ENCODE assay signal across 15 mouse cellular contexts in genomic region chr13:29953417-29954045, GRCm38 (mm10). TPM values are rescaled to one million over a fixed set of nuclear protein-coding genes. Genes with fewer than 3 reads are reported as not detected.
DNase-seq lines count a peak whose midpoint lies in the region; ATAC-seq and TF ChIP-seq lines count a peak whose summit lies in the region.
"Had no signal": no experiment of that assay in that cellular context is flagged by ENCODE, and none has a peak within 500 bp of the region (broad histone marks: within the 10 kb centered on the region; RNA-seq: fewer than 3 reads in every experiment).

No protein-coding gene starts in this region.

- no peak overlapping the region for H3K4me2 ChIP-seq in forebrain, postnatal 0 days (ENCODE audit: low read depth)
- H3K4me2 ChIP-seq in forebrain, embryonic 15.5 days (replicated peaks), result no peak overlapping the region
- H3K4me2 ChIP-seq in lung, postnatal 0 days (replicated peaks; ENCODE audit: low read depth, low read length), result no peak overlapping the region
- H3K4me2 ChIP-seq: embryonic facial prominence, embryonic 15.5 days; neural tube, embryonic 13.5 days had no signal

- H3K36me3 ChIP-seq in forebrain, postnatal 0 days (ENCODE audit: insufficient read depth), result no peaks in the 10 kb centered on the region
- H3K36me3 ChIP-seq in forebrain, embryonic 15.5 days, result no peaks in the 10 kb centered on the region
- H3K36me3 ChIP-seq in kidney, adult 2 months (ENCODE audit: control insufficient read depth, insufficient read depth, low read length), result no peaks in the 10 kb centered on the region
- no peaks in the 10 kb centered on the region; the same call in 1 of the 2 replicates for H3K36me3 ChIP-seq in lung, postnatal 0 days (ENCODE audit: insufficient read depth, low read length)
- H3K36me3 ChIP-seq: neural tube, embryonic 13.5 days had no signal

- no peak overlapping the region for H3K27ac ChIP-seq in forebrain, postnatal 0 days (ENCODE audit: low read depth, low read length)
- no peak overlapping the region for H3K27ac ChIP-seq in forebrain, embryonic 15.5 days (replicated peaks)
- no peak overlapping the region for H3K27ac ChIP-seq in kidney, adult 2 months (ENCODE audit: insufficient read depth, low read depth, low read length)
- H3K27ac ChIP-seq in lung, postnatal 0 days (ENCODE audit: low read length), result no peak overlapping the region
- H3K27ac ChIP-seq: embryonic facial prominence, embryonic 15.5 days; neural tube, embryonic 13.5 days had no signal

- H3K9me3 ChIP-seq in forebrain, postnatal 0 days (ENCODE audit: low read length), result no peaks in the 10 kb centered on the region
- H3K9me3 ChIP-seq in forebrain, embryonic 15.5 days, result no peaks in the 10 kb centered on the region
- no peaks in the 10 kb centered on the region for H3K9me3 ChIP-seq in lung, postnatal 0 days (ENCODE audit: low read length)
- H3K9me3 ChIP-seq: embryonic facial prominence, embryonic 15.5 days; neural tube, embryonic 13.5 days had no signal

- no peak for DNase-seq in forebrain, postnatal 0 days
- DNase-seq in kidney, adult 2 months, result peak; percentile 10
- DNase-seq in kidney, adult 8-10 months, result no peak
- no peak for DNase-seq in lung, postnatal 0 days (ENCODE audit: low spot score)
- no peak for DNase-seq in lung, postnatal 25 days (ENCODE audit: low spot score)
- no peak for DNase-seq in left cerebral cortex, postnatal 25 days (ENCODE audit: low spot score in 2 of 2)
- DNase-seq in thymus, postnatal 0 days (ENCODE audit: low spot score), result no peak
- DNase-seq: adrenal gland, postnatal 25 days; cerebellum, adult 9-11 months; lung, adult 2 months; right cerebral cortex, postnatal 4 days had no signal

- H3K9ac ChIP-seq in forebrain, postnatal 0 days, result no peak overlapping the region
- H3K9ac ChIP-seq in forebrain, embryonic 15.5 days (replicated peaks), result no peak overlapping the region
- H3K9ac ChIP-seq in lung, postnatal 0 days (replicated peaks; ENCODE audit: low read depth), result no peak overlapping the region
- H3K9ac ChIP-seq: embryonic facial prominence, embryonic 15.5 days; neural tube, embryonic 13.5 days had no signal

- ATAC-seq in forebrain, postnatal 0 days, result no peak
- ATAC-seq in forebrain, embryonic 15.5 days (replicated peaks), result no peak
- ATAC-seq in lung, postnatal 0 days, result no peak
- ATAC-seq: activated CD4-positive, CD25-positive, alpha-beta regulatory T cell, adult 4 months had no signal

- 0 out of 2 replicates have a peak, but pooled peaks have one; percentile 9 for TF ChIP-seq CTCF in forebrain, postnatal 0 days (IDR thresholded peaks at IDR 0.05; ENCODE audit: low read depth)
- 0 out of 2 replicates have a peak, but pooled peaks have one; percentile 21 for TF ChIP-seq CTCF in kidney, adult 2 months (conservative IDR thresholded peaks at IDR 0.05; ENCODE audit: insufficient read depth, insufficient read length, low read depth, low read length)
- TF ChIP-seq CTCF in lung, postnatal 0 days (IDR thresholded peaks at IDR 0.05), result 0 out of 2 replicates have a peak, but pooled peaks have one; percentile 13

- intact Hi-C loops in left cerebral cortex, postnatal 25 days (cut with DNase I), result no loop called here

- no peaks in the 10 kb centered on the region for H3K27me3 ChIP-seq in forebrain, postnatal 0 days (ENCODE audit: insufficient read depth, low read length)
- no peaks in the 10 kb centered on the region for H3K27me3 ChIP-seq in forebrain, embryonic 15.5 days
- no peaks in the 10 kb centered on the region for H3K27me3 ChIP-seq in kidney, adult 2 months (replicated peaks; ENCODE audit: control insufficient read depth, insufficient read depth, low read length)
- H3K27me3 ChIP-seq in lung, postnatal 0 days (replicated peaks; ENCODE audit: insufficient read depth, low read length), result no peaks in the 10 kb centered on the region
- H3K27me3 ChIP-seq: embryonic facial prominence, embryonic 15.5 days; neural tube, embryonic 13.5 days had no signal

- no peak for TF ChIP-seq POLR2A in kidney, adult 2 months (IDR thresholded peaks at IDR 0.05; ENCODE audit: low read depth, low read length)

- no peak for TF ChIP-seq EP300 in lung, postnatal 0 days (IDR thresholded peaks at IDR 0.05)

- 94% methylated on average over 4 of the region's 4 CpGs for WGBS in forebrain, postnatal 0 days
- 96% methylated on average over 4 of the region's 4 CpGs for WGBS in forebrain, embryonic 15.5 days
- WGBS in kidney, adult 2 months, result 87% methylated on average over 4 of the region's 4 CpGs
- WGBS in lung, postnatal 0 days, result 92% methylated on average over 4 of the region's 4 CpGs

- H3K4me1 ChIP-seq in forebrain, postnatal 0 days (ENCODE audit: insufficient read depth), result no peaks in the 10 kb centered on the region
- no peaks in the 10 kb centered on the region for H3K4me1 ChIP-seq in forebrain, embryonic 15.5 days
- H3K4me1 ChIP-seq in kidney, adult 2 months (ENCODE audit: control insufficient read depth, insufficient read depth, low read length), result no peaks in the 10 kb centered on the region
- H3K4me1 ChIP-seq in lung, postnatal 0 days (ENCODE audit: insufficient read depth, low read depth, low read length), result no peaks in the 10 kb centered on the region
- H3K4me1 ChIP-seq: neural tube, embryonic 13.5 days had no signal

- no peak overlapping the region for H3K4me3 ChIP-seq in forebrain, postnatal 0 days (ENCODE audit: low read depth, low read length)
- H3K4me3 ChIP-seq in forebrain, embryonic 15.5 days, result no peak overlapping the region
- no peak overlapping the region for H3K4me3 ChIP-seq in kidney, adult 2 months (ENCODE audit: insufficient read depth, low read depth, low read length)
- H3K4me3 ChIP-seq in lung, postnatal 0 days (ENCODE audit: low read depth, low read length), result no peak overlapping the region
- H3K4me3 ChIP-seq: embryonic facial prominence, embryonic 15.5 days; neural tube, embryonic 13.5 days had no signal

RNA-seq across cellular contexts. Expression of gene E2f3, which starts 32.3 kb away (rescaled TPM):
- total RNA-seq in forebrain, postnatal 0 days (2014; rRNA removed), result 8.5 and 11.3 TPM in 2 replicates
- 2.5 and 3.5 TPM in 2 replicates for polyA plus RNA-seq in forebrain, postnatal 0 days (2015; fragmentation: Nextera tagmentation; extraction: Ambion mirVana)
- 7.5 and 8.5 TPM in 2 replicates for polyA plus RNA-seq in forebrain, embryonic 15.5 days (2015; fragmentation: Nextera tagmentation; extraction: Ambion mirVana)
- polyA plus RNA-seq in kidney, adult 2 months (2012; rRNA removed), result 2.1 and 2.2 TPM in 2 replicates
- 2.6 and 3.0 TPM in 2 replicates for polyA plus RNA-seq in lung, postnatal 0 days (2015; fragmentation: Nextera tagmentation; extraction: Ambion mirVana)
- 10 to 100 TPM; 17.8 to 18.9 TPM for total RNA-seq in left cerebral cortex, postnatal 25 days (2021)
- 7.1 and 7.5 TPM in 2 replicates for polyA plus RNA-seq in thymus, postnatal 0 days (2015; fragmentation: Nextera tagmentation; extraction: Ambion mirVana)
